Mouse (Mus musculus) small intestine, adult 2 months (tissue): ENCODE measurements around the gene Fndc3b.

ENCODE experiments used
- CTCF ChIP-seq: fragments of 200-500 bp; IDR thresholded peaks from 2 replicates; pipeline ENCODE4 v1.5.1; 2012; ENCODE audit warnings: low read depth, mild to moderate bottlenecking, control low read depth, inconsistent platforms, low read length, moderate library complexity, mixed read lengths; ENCODE audit not compliant: insufficient replicate concordance, insufficient read length; ENCODE audit errors: extremely low read depth
- POLR2A ChIP-seq: fragments of 200-500 bp; IDR thresholded peaks from 2 replicates; pipeline ENCODE4 v1.6.1; 2012; ENCODE audit warnings: low read depth, mild to moderate bottlenecking, control low read depth, inconsistent platforms, low read length, moderate library complexity

DNA sequence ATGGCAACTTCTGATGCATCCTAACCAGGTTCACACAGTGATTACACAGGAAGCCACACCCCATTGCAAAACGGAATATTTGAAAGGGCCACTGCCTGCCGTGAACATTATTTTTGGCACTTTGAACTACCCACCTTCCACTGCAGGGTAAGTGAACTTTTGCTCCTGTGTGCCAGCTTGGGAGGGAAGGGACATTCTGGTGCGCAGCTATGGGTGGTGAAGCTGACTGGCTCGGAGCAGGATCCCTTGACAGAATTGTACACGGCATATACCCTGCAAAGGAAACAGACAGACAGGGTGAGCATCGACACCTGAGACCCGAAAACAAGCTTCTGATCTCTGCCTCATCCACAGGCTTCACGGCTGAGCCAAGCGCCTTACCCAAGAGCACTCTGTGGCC is 220.2 kb downstream of the Fndc3b start:
- TF ChIP-seq CTCF (no peak), POLR2A (no peak)
